Mouse (Mus musculus) layer of hippocampus, postnatal 10 days (tissue): Measurements from ENCODE around the gene Lamtor3. TPM values are rescaled to one million over a fixed set of nuclear protein-coding genes. Genes with fewer than 3 reads are reported as not detected.
"Not testable (repeated sequence)": the region's sequence is repeated elsewhere in the genome, so short reads cannot be mapped to it uniquely, and the experiment has no call there.

Experiments used
- DNase-seq, 2 experiments: peaks; one replicate each; pipeline ENCODE4 v3.0.0; 2021; ENCODE audit warnings: low spot score in 2 of 2
- long read RNA-seq: library from polyadenylated mRNA; stranded (forward); transcript quantifications from one replicate; pipeline ENCODE4 v2.0.0, GENCODE M21; 2023
- total RNA-seq, 2 experiments: library from RNA; stranded (reverse); gene quantifications; 2 replicates each; pipeline ENCODE4 v1.2.3; 2021

Gene Lamtor3
- 10 to 100 TPM; 65.3 to 66.9 TPM for total RNA-seq
- long read RNA-seq, transcript Lamtor3-208 (1 exons, 2,726 nt), result minor isoform, 12 of 100 reads
- long read RNA-seq, transcript Lamtor3-201 (7 exons, 1,295 nt), result major isoform, 68 of 100 reads
- long read RNA-seq, partial matches to known transcripts, result 15 of 100 reads
- long read RNA-seq, other reads (novel, unspliced or antisense), result 3 of 100 reads

GRCm38 (mm10) chr3:137918172-137918931 is at the start of gene Lamtor3:
TSS of gene Lamtor3 (plus strand) at chr3:137918506.
- peak; percentile 81 to 86 for DNase-seq

DNA sequence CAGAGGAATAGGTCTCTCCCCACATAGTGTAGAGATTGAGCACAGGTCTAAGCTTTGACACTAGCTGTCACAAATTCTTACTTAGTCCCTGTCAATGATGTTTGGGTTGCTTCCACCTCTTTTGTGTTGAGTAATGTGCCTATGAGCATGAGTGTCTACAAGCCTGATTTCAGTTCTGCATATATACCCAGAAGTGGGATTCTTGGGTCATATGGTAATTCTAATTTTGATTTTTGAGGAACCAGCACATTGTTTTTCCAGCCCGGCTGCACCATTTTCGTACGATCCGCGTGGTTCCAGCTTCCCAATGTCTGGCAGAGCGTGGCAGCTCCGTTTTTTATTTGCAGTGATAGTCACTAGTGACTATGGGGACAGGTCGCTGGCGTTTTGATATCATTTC is 48.9 kb upstream of the Lamtor3 start:
- DNase-seq, result no peak

DNA sequence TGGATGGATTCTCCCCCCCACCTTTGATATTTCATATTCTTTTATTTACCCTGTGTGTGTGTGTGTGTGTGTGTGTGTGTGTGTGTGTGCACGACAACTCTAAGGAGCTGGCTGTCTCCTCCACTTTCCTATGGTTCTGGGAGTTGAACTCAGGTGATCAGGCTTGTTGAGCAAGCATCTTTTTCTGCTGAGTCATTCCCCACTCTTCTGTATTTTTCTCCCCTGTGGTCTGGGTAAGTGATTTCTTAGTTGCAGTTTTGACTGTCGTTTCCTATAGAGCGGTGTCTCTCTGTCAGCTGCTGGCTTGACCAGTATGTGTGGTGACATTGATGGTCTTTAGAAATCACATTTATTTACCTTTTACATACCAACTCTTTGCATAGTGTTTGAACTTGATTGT is 39.0 kb upstream of the Lamtor3 start:
- DNase-seq, result no peak

- no peak for DNase-seq
Observed at GRCm38 (mm10) chr3:137880109-137880748, 38.1 kb upstream of the Lamtor3 start.

GRCm38 (mm10) chr3:137881093-137881492 is 37.2 kb upstream of the Lamtor3 start:
- no peak for DNase-seq

DNA sequence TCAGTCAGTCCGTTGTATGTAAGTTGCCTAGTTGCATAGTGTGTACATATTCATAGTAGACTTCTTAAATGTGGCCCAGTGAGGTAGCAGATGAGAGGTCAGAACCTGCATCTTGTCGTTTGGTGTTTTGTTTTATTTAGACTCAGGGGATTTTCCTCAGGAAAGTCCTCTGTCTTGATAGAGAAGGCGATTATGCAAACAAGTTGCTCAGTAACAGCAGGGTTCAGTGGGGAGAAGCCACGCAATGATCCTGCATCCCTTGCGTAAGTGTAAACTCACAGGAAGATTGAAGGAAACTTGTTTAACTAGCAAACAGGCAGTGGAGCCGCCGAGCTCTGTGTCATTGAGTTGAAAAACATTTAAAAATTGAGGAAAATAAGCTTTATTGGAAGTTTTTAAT is 30.3 kb upstream of the Lamtor3 start:
- DNase-seq, result no peak

GRCm38 (mm10) chr3:137891089-137891488 is 27.2 kb upstream of the Lamtor3 start:
- DNase-seq, result no peak

GRCm38 (mm10) chr3:137892118-137892517 is 26.2 kb upstream of the Lamtor3 start:
- DNase-seq, result no peak

DNA sequence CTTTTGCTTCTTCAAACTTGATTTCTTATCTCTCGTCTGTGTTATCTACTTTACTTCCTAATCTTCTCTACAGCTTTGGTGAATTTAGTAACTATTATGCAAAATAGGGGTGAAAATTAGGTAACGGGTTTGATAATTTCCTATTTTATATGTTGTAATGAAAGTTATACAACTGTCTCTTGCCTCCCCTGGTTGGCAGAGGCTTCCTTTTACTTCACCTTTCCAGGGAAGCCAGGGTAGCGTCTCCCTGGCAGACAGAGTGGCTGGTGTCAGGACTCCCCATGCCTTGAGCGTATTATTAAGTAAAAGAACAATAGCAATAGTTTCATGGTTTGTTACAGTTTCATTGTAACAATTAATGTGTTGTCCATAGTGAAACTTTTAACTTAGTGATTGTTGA is 24.5 kb upstream of the Lamtor3 start:
- DNase-seq, result no peak

- no peak for DNase-seq
Observed at GRCm38 (mm10) chr3:137895196-137895595, 23.1 kb upstream of the Lamtor3 start.

DNA sequence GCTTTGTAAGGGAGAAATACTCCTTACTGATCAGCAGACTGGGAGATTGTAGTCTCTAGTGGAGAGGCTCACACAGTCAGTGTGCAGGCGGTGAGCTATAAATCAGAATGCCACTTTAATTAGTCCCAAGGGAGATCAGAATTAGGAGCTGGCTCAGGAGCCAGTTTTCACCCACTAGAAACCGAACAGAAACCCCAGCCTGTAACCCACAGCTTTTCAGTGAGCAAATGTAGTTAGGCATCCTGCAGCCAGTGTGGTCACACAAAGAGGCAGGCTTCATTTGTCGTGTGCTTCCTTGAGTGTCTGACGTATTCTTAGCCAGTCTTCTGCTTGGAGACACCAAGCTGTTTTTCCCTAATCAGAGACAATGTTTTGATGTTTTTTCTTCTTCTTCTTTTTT is 21.9 kb upstream of the Lamtor3 start:
- no peak for DNase-seq

- no peak for DNase-seq
Observed at GRCm38 (mm10) chr3:137896867-137897266, 21.4 kb upstream of the Lamtor3 start.

DNA sequence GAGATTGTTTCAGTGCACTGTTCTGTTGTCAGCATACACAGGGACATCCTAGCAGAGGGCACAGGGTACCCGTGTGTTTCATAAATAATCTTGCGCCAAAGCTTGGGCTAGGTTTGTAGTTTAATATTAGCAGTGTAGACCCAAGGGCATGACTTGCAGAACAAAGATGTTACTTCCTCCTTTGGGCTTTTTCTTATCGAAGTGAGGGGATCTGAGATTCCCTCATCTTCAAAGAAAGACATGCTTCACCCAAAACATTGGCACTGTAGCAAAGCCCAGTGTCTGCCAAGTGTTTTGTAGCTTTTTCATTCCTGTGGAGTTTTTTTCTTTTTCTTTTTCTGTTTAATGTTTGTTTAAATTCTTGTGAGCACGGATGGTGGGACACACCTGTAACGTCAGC is 20.6 kb upstream of the Lamtor3 start:
- DNase-seq, result no peak

- no peak for DNase-seq
Observed at GRCm38 (mm10) chr3:137900149-137900548, 18.2 kb upstream of the Lamtor3 start.

DNA sequence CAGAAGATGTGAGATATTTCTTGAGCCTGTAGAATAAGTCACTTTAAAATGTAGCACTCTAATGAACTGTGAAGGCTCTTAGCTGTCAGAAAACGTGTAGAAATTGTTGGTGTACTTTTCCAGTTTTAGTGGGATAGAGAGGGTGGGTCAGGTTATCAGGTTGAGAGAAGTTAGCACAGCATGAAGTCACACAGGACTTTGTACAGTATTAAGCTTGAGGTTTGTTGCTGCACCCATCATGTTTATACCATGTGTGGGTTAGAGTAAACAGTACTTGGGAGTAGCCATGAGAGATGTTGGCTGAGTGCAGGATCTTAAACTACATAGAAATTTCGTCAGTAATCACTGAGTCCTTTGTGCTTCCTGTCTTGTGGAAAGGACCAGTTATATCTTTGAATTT is 5.2 kb upstream of the Lamtor3 start:
- no peak for DNase-seq

DNA sequence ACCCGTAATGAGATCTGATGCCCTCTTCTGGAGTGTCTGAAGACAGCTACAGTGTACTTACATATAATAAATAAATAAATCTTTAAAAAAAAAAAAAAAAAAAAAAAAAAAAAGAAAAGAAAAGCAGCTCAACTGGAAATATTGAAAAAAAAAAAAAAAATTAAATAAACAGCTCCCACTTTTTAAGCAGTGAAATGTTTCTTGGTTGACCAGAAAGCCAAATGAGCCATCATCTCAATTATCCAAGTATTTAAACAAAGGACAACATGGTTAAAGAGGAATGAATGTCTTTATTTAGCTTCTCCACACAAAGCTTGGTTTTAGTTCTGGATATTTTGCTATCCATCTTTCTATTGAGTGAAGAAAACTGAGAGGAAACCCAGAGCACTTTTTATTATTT is 3.7 kb upstream of the Lamtor3 start:
- DNase-seq, result not testable (repeated sequence)

DNA sequence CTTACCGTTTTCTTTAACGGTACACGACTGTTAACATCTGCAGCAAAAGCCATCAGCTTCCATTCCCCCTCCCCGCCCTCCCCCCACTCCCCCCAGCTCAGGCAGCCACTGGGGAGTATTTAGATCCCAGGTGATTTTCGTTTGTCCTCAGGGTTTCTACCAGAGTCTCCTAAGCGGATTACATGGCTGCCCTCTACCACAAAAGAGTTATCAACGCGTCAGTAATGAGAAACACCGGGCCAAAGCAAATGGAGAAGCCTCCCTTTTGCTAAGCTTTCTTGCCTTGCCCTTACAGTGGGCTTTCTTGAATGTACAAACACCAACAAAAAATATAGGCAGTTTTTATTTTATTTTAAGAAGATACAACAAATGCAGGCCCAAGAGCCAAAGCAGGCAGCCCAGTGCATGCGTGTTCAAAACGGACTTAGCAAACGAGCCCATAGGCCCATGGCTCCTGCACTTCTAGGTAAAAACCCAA is 573 bp upstream of the Lamtor3 start:
- DNase-seq, result peak in 1 of 2 experiments; percentile 26

DNA sequence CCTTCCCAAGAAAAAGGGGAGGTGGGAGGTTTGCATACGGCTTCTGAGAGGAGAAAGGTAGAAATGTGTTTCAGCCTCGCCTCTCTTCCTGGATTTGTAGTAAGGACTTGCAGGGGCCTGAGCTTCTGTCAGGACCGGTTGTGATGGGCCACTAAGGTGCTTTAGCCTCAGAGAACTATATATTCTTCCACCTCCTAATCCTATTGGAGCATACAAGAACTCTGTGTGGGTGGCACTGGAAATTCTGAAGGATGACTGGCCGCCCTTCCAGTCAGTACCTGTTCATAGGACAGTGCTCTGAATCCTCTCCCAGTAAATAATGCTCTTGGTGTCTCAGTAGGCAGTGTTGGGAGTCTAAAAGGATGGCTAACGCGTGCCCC is 616 bp downstream of the Lamtor3 start:
- peak in 1 of 2 experiments; percentile 9 for DNase-seq

- no peak for DNase-seq
Observed at GRCm38 (mm10) chr3:137919398-137919797, 1.1 kb downstream of the Lamtor3 start.

- no peak for DNase-seq
Observed at GRCm38 (mm10) chr3:137920594-137920993, 2.3 kb downstream of the Lamtor3 start.

GRCm38 (mm10) chr3:137927010-137927409 is 8.7 kb downstream of the Lamtor3 start:
- DNase-seq, result no peak

DNA sequence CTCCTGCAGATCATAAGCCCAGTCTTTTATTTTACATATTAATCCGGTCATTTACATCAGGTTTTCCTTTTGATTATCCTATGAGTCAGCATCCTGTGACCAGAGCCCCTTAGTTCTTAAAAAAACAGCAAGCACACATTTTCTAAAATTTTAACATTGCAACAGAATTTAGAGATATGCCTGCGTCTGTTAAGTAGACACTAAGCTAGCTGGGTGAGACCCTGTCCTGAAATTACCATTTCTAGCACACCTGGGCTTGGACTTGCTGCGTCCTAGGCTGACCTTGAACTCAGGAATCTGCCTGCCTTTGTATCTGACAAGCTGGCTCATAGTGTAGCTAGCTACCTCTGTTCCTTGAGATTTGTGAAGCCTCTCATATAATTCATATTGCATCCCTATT is 11.6 kb downstream of the Lamtor3 start:
- DNase-seq, result no peak
